Mouse (Mus musculus): Measurements from ENCODE around the gene Lypd3. TPM values are rescaled to one million over a fixed set of nuclear protein-coding genes. Genes with fewer than 3 reads are reported as not detected.
A peak's percentile ranks its signal among the peaks of the same experiment; 100 is the strongest.

Gene Lypd3
- total and polyA plus RNA-seq, 3 experiments = not detected

GRCm38 (mm10) chr7:24610879-24611494 lies 25.4 kb upstream of the Lypd3 start:
- peaks cover 1% of the 10 kb centered on the region; the same call in 1 of the 2 replicates for H3K79me2 ChIP-seq (ENCODE audit: control insufficient read depth, insufficient read depth, low read length, poor library complexity)
- no peaks in the 10 kb centered on the region for H3K9me3 ChIP-seq (replicated peaks; ENCODE audit: insufficient read depth, low read length)
- H3K27me3 ChIP-seq (ENCODE audit: control insufficient read depth in 1 of 2, insufficient read depth in 2 of 2, low read length in 2 of 2) = no peaks in the 10 kb centered on the region
- peaks cover 0 to 13% of the 10 kb centered on the region in 2 experiments; a peak in 2 of 4 replicates for H3K4me1 ChIP-seq (ENCODE audit: control insufficient read depth in 1 of 2, insufficient read depth in 2 of 2, low read length in 2 of 2)
- peak overlapping the region; percentile 32 for H3K27ac ChIP-seq (ENCODE audit: control insufficient read depth, low read depth, low read length)
- peak overlapping the region; percentile 79 to 99 for H3K4me3 ChIP-seq (ENCODE audit: control insufficient read depth in 1 of 2, insufficient read depth in 1 of 2, low read depth in 2 of 2, low read length in 2 of 2)
- H3K9ac ChIP-seq (ENCODE audit: control insufficient read depth, low read depth, low read length, poor library complexity, severe bottlenecking) = peak overlapping the region; percentile 77
- TF ChIP-seq POLR2A (IDR thresholded peaks at IDR 0.05; ENCODE audit: control insufficient read depth in 1 of 2, insufficient read depth in 1 of 2, low read depth in 1 of 2, low read length in 2 of 2, poor library complexity in 1 of 2) (peak; percentile 34 to 77; a peak in 1 of 4 replicates), HCFC1 (IDR thresholded peaks at IDR 0.05; ENCODE audit: low read depth, low read length) (peak; percentile 58; the same call in 1 of the 2 replicates), NELFE (IDR thresholded peaks at IDR 0.05; ENCODE audit: low read depth, low read length) (peak; percentile 56), NRF1 (IDR thresholded peaks at IDR 0.05; ENCODE audit: insufficient read depth, low read depth, low read length, poor library complexity, severe bottlenecking) (peak; percentile 45; the same call in 1 of the 2 replicates), ZC3H11A (IDR thresholded peaks at IDR 0.05; ENCODE audit: low read depth, low read length) (no peak), TCF12 (IDR thresholded peaks at IDR 0.05; ENCODE audit: low read depth, low read length) (peak; percentile 44; the same call in 1 of the 2 replicates), TBP (IDR thresholded peaks at IDR 0.05; ENCODE audit: low read depth, low read length) (0 out of 2 replicates have a peak, but pooled peaks have one; percentile 49), ELF1 (IDR thresholded peaks at IDR 0.05; ENCODE audit: low read depth, low read length) (0 out of 2 replicates have a peak, but pooled peaks have one; percentile 20), SIN3A (IDR thresholded peaks at IDR 0.05; ENCODE audit: low read length) (peak; percentile 17), BHLHE40 (IDR thresholded peaks at IDR 0.05; ENCODE audit: borderline replicate concordance, low read depth, low read length) (no peak)
- peaks cover 0 to 10% of the 10 kb centered on the region in 2 experiments; a peak in 2 of 4 replicates for H3K36me3 ChIP-seq (ENCODE audit: control insufficient read depth in 1 of 2, insufficient read depth in 2 of 2, low read length in 2 of 2)
- DNase-seq (ENCODE audit: low read depth, low spot score) = peak; percentile 95

- peaks cover 1% of the 10 kb centered on the region; the same call in 1 of the 2 replicates for H3K79me2 ChIP-seq (ENCODE audit: control insufficient read depth, insufficient read depth, low read length, poor library complexity)
- no peaks in the 10 kb centered on the region for H3K9me3 ChIP-seq (replicated peaks; ENCODE audit: insufficient read depth, low read length)
- no peak for DNase-seq (ENCODE audit: low read depth, low spot score)
- peak overlapping the region; percentile 79 to 99 for H3K4me3 ChIP-seq (ENCODE audit: control insufficient read depth in 1 of 2, insufficient read depth in 1 of 2, low read depth in 2 of 2, low read length in 2 of 2)
- peaks cover 0 to 20% of the 10 kb centered on the region in 2 experiments; a peak in 2 of 4 replicates for H3K4me1 ChIP-seq (ENCODE audit: control insufficient read depth in 1 of 2, insufficient read depth in 2 of 2, low read length in 2 of 2)
- TF ChIP-seq CHD2 (IDR thresholded peaks at IDR 0.05; ENCODE audit: low read length) = no peak
- 0 out of 2 replicates have a peak, but pooled peaks have one; percentile 19 for TF ChIP-seq UBTF (IDR thresholded peaks at IDR 0.05; ENCODE audit: borderline replicate concordance, insufficient read depth, low read depth, low read length)
- no peak for TF ChIP-seq ZNF384 (IDR thresholded peaks at IDR 0.05; ENCODE audit: low read depth, low read length)
- H3K9ac ChIP-seq (ENCODE audit: control insufficient read depth, low read depth, low read length, poor library complexity, severe bottlenecking) = peak overlapping the region; percentile 77
- no peak overlapping the region for H3K27ac ChIP-seq (ENCODE audit: control insufficient read depth, low read depth, low read length)
- no peaks in the 10 kb centered on the region for H3K27me3 ChIP-seq (ENCODE audit: control insufficient read depth in 1 of 2, insufficient read depth in 2 of 2, low read length in 2 of 2)
- H3K36me3 ChIP-seq (ENCODE audit: control insufficient read depth in 1 of 2, insufficient read depth in 2 of 2, low read length in 2 of 2) = peaks cover 0 to 13% of the 10 kb centered on the region in 2 experiments; a peak in 2 of 4 replicates
These were observed 24.6 kb upstream of the Lypd3 start for GRCm38 (mm10) chr7:24611709-24612108.

Measured in MEL (cell line).